Mouse (Mus musculus) thymus, adult 18-20 months (tissue): ENCODE measurements around the gene Stx5a.

Experiments
- DNase-seq, 2 experiments: peaks; one replicate each; pipeline ENCODE4 v3.0.0; 2022; ENCODE audit warnings: mixed read lengths in 2 of 2

Gene Stx5a

GRCm38 (mm10) chr19:8741243-8741869, at the start of gene Stx5a:
Gene Stx5a, plus strand, starts transcription at chr19:8741413.
- DNase-seq: peak; percentile 92 to 95

- DNase-seq: no peak
Measured at GRCm38 (mm10) chr19:8691871-8692539, 49.2 kb upstream of the Stx5a start.

GRCm38 (mm10) chr19:8692740-8693139, 48.5 kb upstream of the Stx5a start:
- no peak for DNase-seq

GRCm38 (mm10) chr19:8695330-8695729, 45.9 kb upstream of the Stx5a start:
- DNase-seq: peak; percentile 36 to 56

GRCm38 (mm10) chr19:8699652-8700051, 41.6 kb upstream of the Stx5a start:
- DNase-seq: no peak

GRCm38 (mm10) chr19:8702458-8702857, 38.8 kb upstream of the Stx5a start:
- DNase-seq: no peak

- no peak for DNase-seq
Measured at GRCm38 (mm10) chr19:8703571-8703970, 37.6 kb upstream of the Stx5a start.

GRCm38 (mm10) chr19:8705026-8705708, 36.0 kb upstream of the Stx5a start:
- no peak for DNase-seq

GRCm38 (mm10) chr19:8706132-8706667, 35.0 kb upstream of the Stx5a start:
- DNase-seq: no peak

- no peak for DNase-seq
Measured at GRCm38 (mm10) chr19:8706930-8707329, 34.3 kb upstream of the Stx5a start.

- DNase-seq: no peak
Measured at GRCm38 (mm10) chr19:8708954-8709353, 32.3 kb upstream of the Stx5a start.

GRCm38 (mm10) chr19:8710057-8710456, 31.2 kb upstream of the Stx5a start:
- DNase-seq: no peak

- no peak for DNase-seq
Measured at GRCm38 (mm10) chr19:8711506-8711905, 29.7 kb upstream of the Stx5a start.

- peak; percentile 27 to 62 for DNase-seq
Measured at GRCm38 (mm10) chr19:8711949-8712869, 29.0 kb upstream of the Stx5a start.

- DNase-seq: peak; percentile 49 to 74
Measured at GRCm38 (mm10) chr19:8712870-8713305, 28.3 kb upstream of the Stx5a start.

- DNase-seq: peak; percentile 88 to 93
Measured at GRCm38 (mm10) chr19:8713306-8713996, 27.8 kb upstream of the Stx5a start.

GRCm38 (mm10) chr19:8713997-8714652, 27.1 kb upstream of the Stx5a start:
- DNase-seq: no peak

- DNase-seq: no peak
Measured at GRCm38 (mm10) chr19:8714653-8715481, 26.3 kb upstream of the Stx5a start.

GRCm38 (mm10) chr19:8715868-8716766, 25.1 kb upstream of the Stx5a start:
- DNase-seq: no peak
